Mouse (Mus musculus): ENCODE results near the gene Olfr453. TPM values are rescaled to one million over a fixed set of nuclear protein-coding genes. Genes with fewer than 3 reads are reported as not detected.
A peak's percentile ranks its signal among the peaks of the same experiment; 100 is the strongest.

Gene Olfr453
- not detected in 2 replicates for polyA plus RNA-seq (2012; rRNA removed)

DNA sequence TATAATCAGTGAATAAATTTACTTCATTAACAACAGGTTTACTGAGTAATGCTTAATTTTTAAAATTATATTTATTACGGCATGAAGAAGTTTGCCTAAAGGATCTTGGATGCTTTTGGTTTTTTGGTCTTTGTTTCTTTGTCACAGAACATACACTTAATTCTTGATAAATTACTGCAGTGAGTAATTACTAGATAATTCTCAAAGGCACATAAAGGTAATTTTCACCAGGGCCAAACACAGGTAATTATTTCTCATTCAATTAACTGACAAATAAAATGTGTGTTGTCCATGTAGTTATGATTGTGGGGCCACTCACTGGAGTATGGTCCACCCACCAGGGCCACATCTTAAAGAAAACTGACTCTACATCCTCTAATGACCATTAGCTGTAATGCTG, at the start of gene Olfr453:
Olfr453 (plus strand) TSS at position 301 of the 400 bp plus-strand sequence.
- 95% methylated on average over 1 of the region's 1 CpGs for WGBS
- no peak for TF ChIP-seq POLR2A (IDR thresholded peaks at IDR 0.05; ENCODE audit: control insufficient read depth, extremely low read depth, insufficient read depth, low read length, poor library complexity)
- no peak for TF ChIP-seq CTCF (IDR thresholded peaks at IDR 0.05; ENCODE audit: borderline replicate concordance, control insufficient read depth, extremely low read depth, insufficient read depth, low read length, poor library complexity)

DNA sequence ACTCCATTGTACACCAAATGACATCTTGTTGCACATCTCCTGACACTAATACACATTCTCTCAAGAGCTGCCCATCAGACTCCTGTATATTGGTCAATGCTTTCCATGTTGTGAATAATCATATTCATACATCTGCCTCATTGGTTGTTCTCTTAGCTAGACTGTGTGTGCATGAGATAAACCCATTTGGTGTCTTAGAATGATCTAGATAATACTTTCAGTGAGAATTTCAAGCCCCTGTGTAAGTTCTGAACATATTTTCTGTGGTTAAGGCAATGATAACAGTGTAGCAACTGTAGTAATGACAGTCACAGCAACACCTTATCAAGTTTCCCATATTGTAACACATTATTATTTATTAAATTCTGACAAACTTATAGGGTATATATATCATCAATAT, 49.4 kb upstream of the Olfr453 start:
- Histone ChIP-seq H3K27me3 (ENCODE audit: control insufficient read depth, insufficient read depth, low read length) (no peaks in the 10 kb centered on the region), H3K4me3 (ENCODE audit: control insufficient read depth, insufficient read depth, low read length) (no peak overlapping the region), H3K27ac (ENCODE audit: control insufficient read depth, insufficient read depth, low read length) (no peak overlapping the region), H3K4me1 (replicated peaks; ENCODE audit: control insufficient read depth, insufficient read depth, low read length) (no peaks in the 10 kb centered on the region), H3K36me3 (ENCODE audit: control insufficient read depth, insufficient read depth, low read length) (no peaks in the 10 kb centered on the region)
- no peak for DNase-seq
- TF ChIP-seq CTCF (IDR thresholded peaks at IDR 0.05; ENCODE audit: borderline replicate concordance, control insufficient read depth, extremely low read depth, insufficient read depth, low read length, poor library complexity) (no peak), POLR2A (IDR thresholded peaks at IDR 0.05; ENCODE audit: control insufficient read depth, extremely low read depth, insufficient read depth, low read length, poor library complexity) (no peak)

More for the DNA sequence above, at the start of gene Olfr453:
- Histone ChIP-seq H3K4me3 (ENCODE audit: control insufficient read depth, insufficient read depth, low read length) (no peak within 1 kb of the TSS), H3K36me3 (ENCODE audit: control insufficient read depth, insufficient read depth, low read length) (no peaks in the 10 kb centered on the region), H3K27me3 (ENCODE audit: control insufficient read depth, insufficient read depth, low read length) (no peaks in the 10 kb centered on the region), H3K4me1 (replicated peaks; ENCODE audit: control insufficient read depth, insufficient read depth, low read length) (no peaks in the 10 kb centered on the region), H3K27ac (ENCODE audit: control insufficient read depth, insufficient read depth, low read length) (no peak within 1 kb of the TSS)
- DNase-seq, result no peak

DNA sequence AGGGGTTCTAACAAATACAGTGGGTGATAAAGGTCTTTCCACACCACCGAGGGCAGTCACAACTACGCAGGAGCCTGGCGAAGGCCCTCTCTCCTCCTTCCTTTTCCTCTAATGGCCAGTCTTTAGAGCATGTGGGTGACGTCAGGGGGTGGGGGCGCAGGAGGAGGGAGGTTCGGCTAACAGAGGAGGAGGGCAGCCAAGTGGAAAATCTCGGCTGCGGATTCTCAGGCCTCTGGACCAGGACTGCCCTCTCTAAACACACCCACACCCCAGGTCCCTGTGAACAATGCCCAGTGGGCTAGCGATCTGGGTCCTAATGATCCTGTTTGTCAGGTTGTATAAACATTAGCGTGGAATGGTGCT, 47.0 kb upstream of the Olfr453 start:
- H3K27ac ChIP-seq (ENCODE audit: control insufficient read depth, insufficient read depth, low read length), result no peak overlapping the region
- H3K4me1 ChIP-seq (replicated peaks; ENCODE audit: control insufficient read depth, insufficient read depth, low read length), result no peaks in the 10 kb centered on the region
- WGBS, result 10% methylated on average over 10 of the region's 10 CpGs
- DNase-seq, result no peak
- H3K4me3 ChIP-seq (ENCODE audit: control insufficient read depth, insufficient read depth, low read length), result peak overlapping the region; percentile 38
- no peaks in the 10 kb centered on the region for H3K27me3 ChIP-seq (ENCODE audit: control insufficient read depth, insufficient read depth, low read length)
- H3K36me3 ChIP-seq (ENCODE audit: control insufficient read depth, insufficient read depth, low read length), result no peaks in the 10 kb centered on the region
- TF ChIP-seq CTCF (IDR thresholded peaks at IDR 0.05; ENCODE audit: borderline replicate concordance, control insufficient read depth, extremely low read depth, insufficient read depth, low read length, poor library complexity), result no peak
- TF ChIP-seq POLR2A (IDR thresholded peaks at IDR 0.05; ENCODE audit: control insufficient read depth, extremely low read depth, insufficient read depth, low read length, poor library complexity), result no peak

DNA sequence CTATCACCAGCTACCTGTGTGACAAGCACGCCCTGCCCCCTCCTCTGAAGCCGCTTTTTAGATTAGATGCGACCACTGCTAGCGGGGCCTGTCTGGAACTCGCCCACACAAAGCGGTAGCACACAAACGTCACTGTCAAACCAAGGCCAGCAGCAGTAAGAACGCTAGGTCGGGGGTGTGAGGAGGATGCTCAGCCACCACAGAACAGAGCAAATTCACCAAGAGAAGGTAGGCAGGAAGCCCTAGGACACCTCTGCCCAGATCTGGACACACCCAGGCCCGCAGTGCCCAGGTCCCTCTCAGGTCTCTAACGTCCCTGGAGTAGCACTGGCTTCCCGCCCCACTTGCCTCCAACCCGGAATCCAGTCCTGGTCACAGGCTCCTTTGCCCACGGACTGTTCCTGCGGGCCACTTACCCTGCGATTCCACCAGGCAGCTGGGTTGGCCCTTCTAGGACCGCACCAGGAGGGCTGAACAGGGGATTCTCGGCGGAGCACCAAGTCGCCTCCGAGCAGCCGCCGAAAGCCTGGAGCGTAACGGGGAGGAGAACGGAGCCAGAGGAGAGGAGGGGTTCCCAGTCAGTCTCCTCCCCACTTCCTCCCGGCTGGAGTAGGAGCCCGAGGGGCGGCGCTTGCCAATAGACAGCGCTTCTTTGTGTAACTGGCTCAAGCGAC, 46.5 kb upstream of the Olfr453 start:
- Histone ChIP-seq H3K4me1 (replicated peaks; ENCODE audit: control insufficient read depth, insufficient read depth, low read length) (no peaks in the 10 kb centered on the region), H3K4me3 (ENCODE audit: control insufficient read depth, insufficient read depth, low read length) (peak overlapping the region; percentile 38), H3K27me3 (ENCODE audit: control insufficient read depth, insufficient read depth, low read length) (no peaks in the 10 kb centered on the region), H3K36me3 (ENCODE audit: control insufficient read depth, insufficient read depth, low read length) (no peaks in the 10 kb centered on the region), H3K27ac (ENCODE audit: control insufficient read depth, insufficient read depth, low read length) (no peak overlapping the region)
- 4% methylated on average over 32 of the region's 32 CpGs for WGBS
- no peak for TF ChIP-seq POLR2A (IDR thresholded peaks at IDR 0.05; ENCODE audit: control insufficient read depth, extremely low read depth, insufficient read depth, low read length, poor library complexity)
- no peak for TF ChIP-seq CTCF (IDR thresholded peaks at IDR 0.05; ENCODE audit: borderline replicate concordance, control insufficient read depth, extremely low read depth, insufficient read depth, low read length, poor library complexity)
- no peak for DNase-seq

DNA sequence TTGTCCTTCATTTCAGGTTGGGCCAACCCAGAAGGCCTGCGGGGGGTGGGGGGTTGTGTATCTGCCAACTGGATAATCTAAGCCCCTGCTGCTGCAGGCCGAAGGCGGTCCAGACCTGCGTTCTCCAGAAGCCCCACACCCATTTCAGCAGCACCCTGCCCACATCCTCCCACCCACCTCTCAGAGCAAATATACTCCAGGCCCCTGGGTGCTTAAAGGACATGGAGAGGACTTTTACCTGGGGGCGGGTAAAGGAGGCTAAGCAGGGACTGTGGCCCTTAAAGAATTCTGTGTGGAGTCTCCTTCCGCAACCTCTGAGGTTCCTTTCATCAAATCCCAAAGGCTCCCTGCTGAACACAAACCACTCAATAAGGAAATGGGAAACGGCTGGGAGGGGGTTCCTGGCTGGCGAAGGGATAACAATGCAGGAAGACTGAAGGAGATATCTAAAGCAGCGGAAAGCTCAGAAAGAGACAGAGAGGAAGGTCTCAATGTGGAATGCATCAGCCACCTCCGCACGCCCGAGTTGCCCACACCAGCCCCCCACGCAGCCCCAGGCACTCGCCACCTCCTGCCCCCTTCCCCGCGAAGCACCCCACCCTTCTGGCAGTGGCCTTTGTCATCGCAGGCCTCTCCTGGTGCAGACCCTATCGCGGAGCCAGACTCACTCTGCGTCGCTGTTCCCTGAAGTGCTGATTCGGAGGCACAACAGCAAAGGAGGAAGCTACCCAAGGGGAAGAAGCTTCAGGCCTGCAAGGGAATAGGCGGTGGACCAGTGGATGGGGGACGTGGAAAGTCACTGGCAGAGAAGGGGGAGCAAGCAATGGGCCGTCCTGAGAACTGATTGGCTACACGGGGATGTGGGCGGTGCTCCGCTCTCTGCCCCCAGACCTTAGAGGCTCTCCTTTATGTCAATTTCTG, 29.6 kb upstream of the Olfr453 start, which contains the start of gene Tcaf1:
Tcaf1 (minus strand) TSS at position 798 of the 921 bp plus-strand sequence.
- H3K4me1 ChIP-seq (replicated peaks; ENCODE audit: control insufficient read depth, insufficient read depth, low read length), result no peaks in the 10 kb centered on the region
- H3K27me3 ChIP-seq (ENCODE audit: control insufficient read depth, insufficient read depth, low read length), result no peaks in the 10 kb centered on the region
- WGBS, result 33% methylated on average over 28 of the region's 28 CpGs
- no peak within 1 kb of the TSS for H3K27ac ChIP-seq (ENCODE audit: control insufficient read depth, insufficient read depth, low read length)
- TF ChIP-seq CTCF (IDR thresholded peaks at IDR 0.05; ENCODE audit: borderline replicate concordance, control insufficient read depth, extremely low read depth, insufficient read depth, low read length, poor library complexity), result no peak
- DNase-seq, result no peak
- no peak within 1 kb of the TSS; the same call in 1 of the 2 replicates for H3K4me3 ChIP-seq (ENCODE audit: control insufficient read depth, insufficient read depth, low read length)
- H3K36me3 ChIP-seq (ENCODE audit: control insufficient read depth, insufficient read depth, low read length), result no peaks in the 10 kb centered on the region

DNA sequence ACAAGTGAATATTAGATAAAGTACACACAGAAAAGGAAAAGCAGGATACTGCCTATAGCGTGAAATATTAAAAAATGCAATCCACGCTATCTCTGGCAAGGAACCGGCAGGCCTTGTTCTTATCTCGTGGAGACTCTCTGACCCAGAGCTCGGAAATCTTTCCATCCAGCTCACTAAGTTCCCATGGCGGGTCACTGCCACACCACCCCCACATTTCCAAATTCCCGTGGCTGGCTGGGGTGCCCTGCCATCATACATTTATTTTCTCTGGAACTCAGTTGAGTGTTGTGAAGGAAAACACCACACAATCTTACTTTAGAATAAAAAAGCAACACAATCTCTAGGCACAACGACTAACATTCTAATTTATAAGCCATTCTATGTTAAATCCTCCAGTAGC, 24.5 kb upstream of the Olfr453 start:
- Histone ChIP-seq H3K27me3 (ENCODE audit: control insufficient read depth, insufficient read depth, low read length) (no peaks in the 10 kb centered on the region), H3K4me1 (replicated peaks; ENCODE audit: control insufficient read depth, insufficient read depth, low read length) (no peaks in the 10 kb centered on the region), H3K36me3 (ENCODE audit: control insufficient read depth, insufficient read depth, low read length) (no peaks in the 10 kb centered on the region), H3K27ac (ENCODE audit: control insufficient read depth, insufficient read depth, low read length) (no peak overlapping the region), H3K4me3 (ENCODE audit: control insufficient read depth, insufficient read depth, low read length) (no peak overlapping the region)
- TF ChIP-seq POLR2A (IDR thresholded peaks at IDR 0.05; ENCODE audit: control insufficient read depth, extremely low read depth, insufficient read depth, low read length, poor library complexity), result no peak
- no peak for TF ChIP-seq CTCF (IDR thresholded peaks at IDR 0.05; ENCODE audit: borderline replicate concordance, control insufficient read depth, extremely low read depth, insufficient read depth, low read length, poor library complexity)
- WGBS, result 78% methylated on average over 8 of the region's 8 CpGs
- DNase-seq, result no peak

Measured in thymus, adult 2 months (tissue).